Mouse (Mus musculus): ENCODE measurements at regions not wholly inside any gene's neighbourhood (a gene's known extent, or its start where the extent isn't known, plus 50 kb on each side); places are given as distances from the start of the nearest gene placed in this dataset.
A peak's percentile ranks its signal among the peaks of the same experiment; 100 is the strongest.

- H3K4me2 ChIP-seq (ENCODE audit: low read length), result no peak overlapping the region
- WGBS, result 54% methylated on average over 1 of the region's 1 CpGs
- no peaks in the 10 kb centered on the region for H3K9me3 ChIP-seq (replicated peaks; ENCODE audit: control insufficient read depth, low read length, poor library complexity, severe bottlenecking)
- H3K4me1 ChIP-seq (ENCODE audit: control insufficient read depth, insufficient read depth, low read length), result no peaks in the 10 kb centered on the region
- H3K9ac ChIP-seq (ENCODE audit: low read depth, low read length), result no peak overlapping the region
- no peaks in the 10 kb centered on the region for H3K36me3 ChIP-seq (ENCODE audit: control insufficient read depth, insufficient read depth, low read length)
- H3K4me3 ChIP-seq (ENCODE audit: low read depth, low read length), result no peak overlapping the region
- H3K27ac ChIP-seq (ENCODE audit: low read length), result no peak overlapping the region
- no peak for ATAC-seq
- no peaks in the 10 kb centered on the region for H3K27me3 ChIP-seq (ENCODE audit: control insufficient read depth, insufficient read depth, low read depth, low read length)
These were observed 541.8 kb downstream of the Edem1 start for GRCm38 (mm10) chr6:109370286-109370685.

GRCm38 (mm10) chr6:109371931-109372330, 543.5 kb downstream of the Edem1 start:
- 64% methylated on average over 3 of the region's 3 CpGs for WGBS
- no peaks in the 10 kb centered on the region for H3K27me3 ChIP-seq (ENCODE audit: control insufficient read depth, insufficient read depth, low read depth, low read length)
- H3K4me1 ChIP-seq (ENCODE audit: control insufficient read depth, insufficient read depth, low read length), result no peaks in the 10 kb centered on the region
- H3K4me3 ChIP-seq (ENCODE audit: low read depth, low read length), result no peak overlapping the region
- no peaks in the 10 kb centered on the region for H3K36me3 ChIP-seq (ENCODE audit: control insufficient read depth, insufficient read depth, low read length)
- no peak for ATAC-seq
- no peak overlapping the region for H3K27ac ChIP-seq (ENCODE audit: low read length)
- H3K9me3 ChIP-seq (replicated peaks; ENCODE audit: control insufficient read depth, low read length, poor library complexity, severe bottlenecking), result no peaks in the 10 kb centered on the region
- H3K4me2 ChIP-seq (ENCODE audit: low read length), result no peak overlapping the region
- H3K9ac ChIP-seq (ENCODE audit: low read depth, low read length), result no peak overlapping the region

GRCm38 (mm10) chr6:109387212-109387611, 558.8 kb downstream of the Edem1 start:
- H3K36me3 ChIP-seq (ENCODE audit: control insufficient read depth, insufficient read depth, low read length), result no peaks in the 10 kb centered on the region
- H3K27me3 ChIP-seq (ENCODE audit: control insufficient read depth, insufficient read depth, low read depth, low read length), result no peaks in the 10 kb centered on the region
- no peak overlapping the region for H3K9ac ChIP-seq (ENCODE audit: low read depth, low read length)
- H3K4me1 ChIP-seq (ENCODE audit: control insufficient read depth, insufficient read depth, low read length), result no peaks in the 10 kb centered on the region
- no peak for ATAC-seq
- WGBS, result 55% methylated on average over 3 of the region's 3 CpGs
- no peak overlapping the region for H3K27ac ChIP-seq (ENCODE audit: low read length)
- no peak overlapping the region for H3K4me2 ChIP-seq (ENCODE audit: low read length)
- no peak overlapping the region for H3K4me3 ChIP-seq (ENCODE audit: low read depth, low read length)
- H3K9me3 ChIP-seq (replicated peaks; ENCODE audit: control insufficient read depth, low read length, poor library complexity, severe bottlenecking), result no peaks in the 10 kb centered on the region

- no peak for ATAC-seq
- no peaks in the 10 kb centered on the region for H3K9me3 ChIP-seq (replicated peaks; ENCODE audit: control insufficient read depth, low read length, poor library complexity, severe bottlenecking)
- H3K27me3 ChIP-seq (ENCODE audit: control insufficient read depth, insufficient read depth, low read depth, low read length), result no peaks in the 10 kb centered on the region
- H3K4me3 ChIP-seq (ENCODE audit: low read depth, low read length), result no peak overlapping the region
- H3K27ac ChIP-seq (ENCODE audit: low read length), result no peak overlapping the region
- H3K4me2 ChIP-seq (ENCODE audit: low read length), result no peak overlapping the region
- H3K9ac ChIP-seq (ENCODE audit: low read depth, low read length), result no peak overlapping the region
- H3K36me3 ChIP-seq (ENCODE audit: control insufficient read depth, insufficient read depth, low read length), result no peaks in the 10 kb centered on the region
- WGBS, result 83% methylated on average over 1 of the region's 1 CpGs
- no peaks in the 10 kb centered on the region for H3K4me1 ChIP-seq (ENCODE audit: control insufficient read depth, insufficient read depth, low read length)
These were observed 561.3 kb downstream of the Edem1 start for GRCm38 (mm10) chr6:109389781-109390180.

- no peaks in the 10 kb centered on the region for H3K9me3 ChIP-seq (replicated peaks; ENCODE audit: control insufficient read depth, low read length, poor library complexity, severe bottlenecking)
- ATAC-seq, result no peak
- H3K4me1 ChIP-seq (ENCODE audit: control insufficient read depth, insufficient read depth, low read length), result no peaks in the 10 kb centered on the region
- H3K4me3 ChIP-seq (ENCODE audit: low read depth, low read length), result no peak overlapping the region
- H3K4me2 ChIP-seq (ENCODE audit: low read length), result no peak overlapping the region
- WGBS, result 76% methylated on average over 3 of the region's 3 CpGs
- no peak overlapping the region for H3K9ac ChIP-seq (ENCODE audit: low read depth, low read length)
- no peaks in the 10 kb centered on the region for H3K27me3 ChIP-seq (ENCODE audit: control insufficient read depth, insufficient read depth, low read depth, low read length)
- no peak overlapping the region for H3K27ac ChIP-seq (ENCODE audit: low read length)
- no peaks in the 10 kb centered on the region for H3K36me3 ChIP-seq (ENCODE audit: control insufficient read depth, insufficient read depth, low read length)
These were observed 570.2 kb downstream of the Edem1 start for GRCm38 (mm10) chr6:109398690-109399089.

- Histone ChIP-seq H3K4me2 (ENCODE audit: low read length) (no peak overlapping the region), H3K4me3 (ENCODE audit: low read depth, low read length) (no peak overlapping the region), H3K27me3 (ENCODE audit: control insufficient read depth, insufficient read depth, low read depth, low read length) (no peaks in the 10 kb centered on the region), H3K4me1 (ENCODE audit: control insufficient read depth, insufficient read depth, low read length) (no peaks in the 10 kb centered on the region), H3K9ac (ENCODE audit: low read depth, low read length) (no peak overlapping the region), H3K36me3 (ENCODE audit: control insufficient read depth, insufficient read depth, low read length) (no peaks in the 10 kb centered on the region), H3K9me3 (replicated peaks; ENCODE audit: control insufficient read depth, low read length, poor library complexity, severe bottlenecking) (no peaks in the 10 kb centered on the region), H3K27ac (ENCODE audit: low read length) (no peak overlapping the region)
- 89% methylated on average over 5 of the region's 5 CpGs for WGBS
- no peak for ATAC-seq
These were observed 591.2 kb downstream of the Edem1 start for GRCm38 (mm10) chr6:109419505-109420239.

- Histone ChIP-seq H3K4me2 (ENCODE audit: low read length) (no peak overlapping the region), H3K36me3 (ENCODE audit: control insufficient read depth, insufficient read depth, low read length) (no peaks in the 10 kb centered on the region), H3K4me3 (ENCODE audit: low read depth, low read length) (no peak overlapping the region), H3K27me3 (ENCODE audit: control insufficient read depth, insufficient read depth, low read depth, low read length) (no peaks in the 10 kb centered on the region), H3K9ac (ENCODE audit: low read depth, low read length) (no peak overlapping the region), H3K9me3 (replicated peaks; ENCODE audit: control insufficient read depth, low read length, poor library complexity, severe bottlenecking) (no peaks in the 10 kb centered on the region), H3K27ac (ENCODE audit: low read length) (no peak overlapping the region), H3K4me1 (ENCODE audit: control insufficient read depth, insufficient read depth, low read length) (peaks cover 3% of the 10 kb centered on the region; the same call in 1 of the 2 replicates)
- 69% methylated on average over 2 of the region's 2 CpGs for WGBS
- peak; percentile 51; the same call in 1 of the 2 replicates for ATAC-seq
These were observed 605.2 kb downstream of the Edem1 start for GRCm38 (mm10) chr6:109433596-109433995.
